Comparison of ENCODE assay signal across 16 mouse cellular contexts in genomic region chr15:20944000-20944399, GRCm38 (mm10).
"Had no signal": no experiment of that assay in that cellular context is flagged by ENCODE, and none has a peak within 500 bp of the region (broad histone marks: within the 10 kb centered on the region; RNA-seq: fewer than 3 reads in every experiment).

No protein-coding gene starts in this region.

- H3K27me3 ChIP-seq: liver, embryonic 13.5 days; midbrain, embryonic 12.5 days; neural tube, embryonic 12.5 days; neural tube, embryonic 15.5 days had no signal

- H3K9ac ChIP-seq: liver, embryonic 13.5 days; midbrain, embryonic 12.5 days; neural tube, embryonic 12.5 days; neural tube, embryonic 15.5 days had no signal

- H3K27ac ChIP-seq: kidney, postnatal 0 days; layer of hippocampus, adult 2 months; left cerebral cortex, adult 2 months; liver, embryonic 13.5 days; midbrain, embryonic 12.5 days; neural tube, embryonic 12.5 days; neural tube, embryonic 15.5 days; stomach, postnatal 0 days had no signal

- H3K4me2 ChIP-seq: liver, embryonic 13.5 days; midbrain, embryonic 12.5 days; neural tube, embryonic 12.5 days; neural tube, embryonic 15.5 days had no signal

- H3K4me1 ChIP-seq: liver, embryonic 13.5 days; midbrain, embryonic 12.5 days; neural tube, embryonic 12.5 days; neural tube, embryonic 15.5 days had no signal

- H3K9me3 ChIP-seq: liver, embryonic 13.5 days; midbrain, embryonic 12.5 days; neural tube, embryonic 12.5 days; neural tube, embryonic 15.5 days had no signal

- H3K36me3 ChIP-seq: liver, embryonic 13.5 days; midbrain, embryonic 12.5 days; neural tube, embryonic 12.5 days; neural tube, embryonic 15.5 days had no signal

- DNase-seq: kidney, adult 2 months; kidney, postnatal 25 days; layer of hippocampus, adult 9-11 months; layer of hippocampus, postnatal 36 days; liver, embryonic 13.5 days; lung, adult 2 months; lung, postnatal 14 days; lung, postnatal 4 days; thymus, postnatal 25 days had no signal

- H3K4me3 ChIP-seq: layer of hippocampus, adult 2 months; left cerebral cortex, adult 2 months; liver, embryonic 13.5 days; midbrain, embryonic 12.5 days; neural tube, embryonic 12.5 days; neural tube, embryonic 15.5 days had no signal
